Mouse (Mus musculus) adrenal gland, adult 2 months (tissue): ENCODE measurements around the gene Prkacb. TPM values are rescaled to one million over a fixed set of nuclear protein-coding genes. Genes with fewer than 3 reads are reported as not detected.

ENCODE experiments used
- DNase-seq: peaks from one replicate; pipeline ENCODE4 v3.0.0; 2021
- polyA plus RNA-seq: library from polyadenylated mRNA; depleted of rRNA; stranded (reverse); fragments of >200 nt; gene quantifications from 2 replicates; pipeline ENCODE4 v1.2.3, GENCODE M21; 2012
- total RNA-seq, 2 experiments: library from RNA; stranded (reverse); gene quantifications; 2 replicates each; pipeline ENCODE4 v1.2.3; 2021

Gene Prkacb
- total and polyA plus RNA-seq, 3 experiments: 38.8 to 124 (median 92.9) TPM

DNA sequence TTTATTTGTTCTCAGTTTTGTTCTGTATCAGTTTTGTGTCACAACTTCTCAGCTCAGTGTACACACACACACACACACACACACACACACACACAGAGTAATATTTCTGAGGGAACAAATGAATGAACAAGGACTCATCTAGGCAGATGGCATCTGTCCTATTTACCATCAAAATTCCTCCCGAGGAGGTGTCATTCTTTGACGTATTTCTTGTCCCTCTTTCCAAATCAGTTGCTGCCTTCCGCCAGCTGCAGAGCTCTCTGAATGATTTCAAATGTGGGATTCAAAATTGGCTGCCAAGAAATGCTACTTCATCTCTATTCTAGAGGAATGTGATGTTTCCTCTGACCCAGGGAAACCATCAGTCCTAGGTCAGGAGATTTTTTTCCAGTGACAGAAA is 89.8 kb downstream of the Prkacb start:
- no peak for DNase-seq

DNA sequence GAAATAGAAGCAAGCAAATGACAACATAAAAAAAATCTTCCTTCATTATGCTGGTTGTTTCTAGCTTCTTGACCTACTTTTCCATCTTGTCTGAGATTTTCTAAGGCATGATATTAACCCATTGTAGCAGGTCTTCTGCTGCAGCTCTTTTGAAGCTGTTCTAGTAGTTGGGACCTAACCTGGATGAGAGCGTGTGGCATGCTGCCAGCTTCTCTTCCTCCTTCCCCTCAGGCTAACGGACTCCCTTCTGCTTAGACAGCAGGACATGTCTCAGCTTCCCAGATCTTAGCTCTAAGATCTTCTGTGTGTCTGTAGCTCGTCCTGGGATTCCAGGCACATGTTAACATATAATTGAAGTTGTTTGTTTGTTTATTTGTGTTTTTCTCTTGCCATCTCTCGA is 93.1 kb downstream of the Prkacb start:
- no peak for DNase-seq

GRCm38 (mm10) chr3:146718251-146718650 is 94.5 kb downstream of the Prkacb start:
- peak; percentile 3 for DNase-seq

DNA sequence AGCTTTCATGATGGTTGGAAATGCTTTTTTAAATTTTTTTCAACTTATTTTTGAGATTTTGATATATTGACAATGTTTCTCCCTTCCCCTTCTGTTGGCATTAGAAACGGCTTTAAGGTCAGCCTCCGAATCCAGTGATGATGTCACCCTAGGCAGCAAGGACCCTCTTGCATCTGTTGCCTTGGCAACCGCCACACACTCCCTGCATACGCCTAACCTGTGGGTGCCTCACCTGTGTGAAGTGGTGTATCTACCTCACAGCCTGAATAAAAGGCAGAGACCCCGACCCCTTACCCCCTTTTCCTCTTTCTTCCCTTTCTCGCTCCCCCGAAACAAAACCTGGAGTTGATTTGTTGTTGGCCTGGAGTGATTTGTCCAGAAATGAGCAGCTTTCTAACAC is 100.5 kb downstream of the Prkacb start:
- no peak for DNase-seq

DNA sequence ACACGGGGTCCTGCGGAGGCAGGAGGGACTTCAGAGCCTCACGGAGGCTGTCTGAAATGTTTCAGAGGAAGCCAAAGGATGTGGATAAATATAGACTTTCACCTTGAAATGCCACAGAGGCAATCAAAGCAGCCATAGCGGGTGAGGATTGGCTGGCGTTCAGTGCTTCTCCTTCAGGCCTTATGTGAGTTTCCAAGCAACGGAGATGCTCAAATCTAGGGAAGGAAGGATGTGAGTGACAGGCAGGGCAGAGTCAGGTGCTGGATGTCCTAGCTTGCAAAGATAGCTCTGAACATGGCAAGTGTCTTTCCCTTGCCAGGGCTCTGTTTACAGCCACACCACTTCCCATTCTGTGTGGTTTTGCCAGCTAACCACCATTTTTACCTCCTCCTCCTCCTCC is 101.2 kb downstream of the Prkacb start:
- DNase-seq: peak; percentile 14

GRCm38 (mm10) chr3:146711084-146711483 is 101.7 kb downstream of the Prkacb start:
- no peak for DNase-seq

- DNase-seq: no peak
Observed at GRCm38 (mm10) chr3:146709086-146709485, 103.7 kb downstream of the Prkacb start.

- no peak for DNase-seq
Observed at GRCm38 (mm10) chr3:146708381-146708780, 104.4 kb downstream of the Prkacb start.

DNA sequence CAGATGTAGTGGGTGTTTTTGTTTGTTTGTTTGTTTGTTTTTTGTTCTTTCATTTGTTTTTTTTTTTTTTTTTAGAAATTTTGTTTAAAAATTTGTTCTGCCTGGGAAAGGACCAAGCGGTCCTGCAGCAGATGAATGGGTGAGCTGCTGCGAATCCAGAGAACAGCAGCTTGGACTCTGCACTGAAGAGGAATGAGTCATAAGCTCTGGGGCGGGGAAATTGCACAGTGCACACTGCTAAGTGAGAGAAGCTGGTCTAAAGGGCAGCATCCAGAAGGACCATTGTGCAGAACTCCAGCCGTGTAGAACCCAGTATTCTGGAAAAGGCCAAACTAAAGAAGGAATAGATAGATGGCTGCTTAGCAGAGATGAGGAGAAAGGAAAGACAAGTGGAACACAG is 108.7 kb downstream of the Prkacb start:
- DNase-seq: no peak

DNA sequence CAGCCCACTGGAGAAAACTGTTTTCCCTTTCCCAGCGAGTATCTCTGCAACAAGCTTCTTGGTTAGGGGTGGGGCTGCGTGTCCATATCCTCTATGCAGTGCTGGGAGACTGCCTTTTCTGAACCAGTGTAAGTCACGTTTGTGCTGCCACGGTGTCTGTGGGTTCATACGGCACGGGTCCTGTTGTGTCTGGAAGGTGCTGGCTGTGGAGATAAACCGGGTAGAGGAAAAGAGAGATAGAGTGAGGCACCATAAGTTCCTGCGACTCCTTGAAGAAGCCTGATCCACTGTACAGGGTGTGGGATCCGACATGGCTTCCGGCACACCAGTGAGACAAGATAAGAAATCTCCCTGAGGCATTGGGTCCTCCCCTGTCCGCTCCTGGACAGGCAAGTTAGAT is 112.7 kb downstream of the Prkacb start:
- no peak for DNase-seq

- peak; percentile 76 for DNase-seq
Observed at GRCm38 (mm10) chr3:146698982-146699381, 113.8 kb downstream of the Prkacb start.

DNA sequence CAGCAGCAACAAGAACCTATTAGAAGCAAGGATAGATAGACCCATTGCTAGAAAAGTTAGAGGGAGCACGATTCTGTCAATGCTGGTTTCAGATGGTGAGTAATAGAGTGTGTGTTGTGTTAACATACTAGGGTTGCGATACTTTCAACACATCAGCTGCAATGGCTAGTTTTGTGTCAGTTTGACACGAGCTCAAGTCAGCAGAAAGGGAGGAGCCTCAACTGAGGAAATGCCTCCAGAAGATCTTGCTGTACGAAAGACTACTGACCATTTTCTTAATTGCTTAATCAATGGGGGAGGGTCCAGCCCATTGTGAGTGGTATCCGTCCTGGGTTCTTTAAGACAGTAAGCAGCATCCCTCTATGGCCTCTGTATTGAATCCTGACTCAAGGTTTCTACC is 120.2 kb downstream of the Prkacb start:
- DNase-seq: no peak

GRCm38 (mm10) chr3:146687121-146687725 is 125.6 kb downstream of the Prkacb start:
- DNase-seq: no peak

DNA sequence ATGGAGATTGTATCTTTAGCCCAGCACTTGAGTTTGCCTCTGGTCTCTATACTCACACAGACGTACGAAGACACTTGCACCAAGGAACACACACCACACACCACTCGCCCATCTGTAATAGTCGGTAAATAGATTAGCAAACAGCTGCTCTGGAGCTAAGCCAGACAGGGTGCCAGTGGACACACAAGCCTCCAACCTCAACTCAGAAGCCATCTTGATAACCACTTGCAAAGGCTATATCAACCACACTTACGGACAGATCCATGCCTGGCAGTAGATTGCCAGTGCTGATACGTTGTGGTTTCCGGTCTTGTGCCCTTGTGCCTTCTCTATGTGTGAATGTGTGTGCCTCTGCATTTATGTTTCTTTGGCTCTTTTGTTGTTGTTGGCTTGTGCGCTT is 126.4 kb downstream of the Prkacb start:
- DNase-seq: no peak

- DNase-seq: peak; percentile 54
Observed at GRCm38 (mm10) chr3:146684811-146685675, 127.7 kb downstream of the Prkacb start, which contains the start of gene Samd13. Gene Samd13, minus strand, starts transcription at chr3:146685592.

GRCm38 (mm10) chr3:146683095-146683494 is 129.7 kb downstream of the Prkacb start:
- no peak for DNase-seq

GRCm38 (mm10) chr3:146682140-146682651 is 130.6 kb downstream of the Prkacb start:
- peak; percentile 70 for DNase-seq

GRCm38 (mm10) chr3:146681696-146682095 is 131.1 kb downstream of the Prkacb start:
- DNase-seq: no peak

DNA sequence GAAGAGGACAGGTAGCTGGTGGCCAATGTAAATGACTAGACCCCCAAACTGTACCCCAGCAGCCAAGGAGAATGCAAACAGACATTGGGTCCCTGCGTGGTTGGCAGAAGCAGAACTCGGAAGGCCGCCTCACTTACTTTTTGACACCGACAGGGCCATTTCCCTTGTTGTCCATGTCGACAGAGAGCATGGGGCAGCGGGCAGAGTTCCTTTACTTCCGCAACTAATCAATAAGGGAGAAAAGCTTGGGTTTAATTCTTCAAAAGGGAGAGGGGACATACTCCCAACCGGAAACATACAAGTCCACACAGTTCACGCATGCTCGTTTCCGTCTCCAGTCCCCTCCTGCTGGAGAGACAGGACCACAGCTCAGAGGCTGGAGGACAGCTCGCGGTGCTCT is 132.2 kb downstream of the Prkacb start:
- DNase-seq: no peak

DNA sequence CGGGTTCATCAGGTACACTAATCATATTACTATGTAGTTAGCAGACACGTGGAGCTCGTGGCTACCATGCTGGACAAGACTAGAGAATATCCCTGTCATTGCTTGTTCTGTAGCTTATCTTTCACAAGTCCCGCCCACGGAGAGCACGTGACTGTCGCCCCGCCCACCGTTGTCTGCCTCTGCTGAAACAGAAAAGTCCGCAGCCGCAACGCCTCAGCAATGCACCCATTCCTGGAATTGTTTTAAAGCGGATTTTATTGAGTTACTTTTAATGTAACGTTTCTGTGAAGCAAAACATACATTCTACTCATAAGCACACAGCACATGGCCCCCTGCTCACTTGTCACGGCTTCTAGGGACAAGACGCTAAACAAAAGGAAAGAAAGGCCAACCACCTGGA is 133.1 kb downstream of the Prkacb start:
- no peak for DNase-seq
